Mouse (Mus musculus) heart, postnatal 10 days (tissue): ENCODE measurements around the gene Klrg1. TPM values are rescaled to one million over a fixed set of nuclear protein-coding genes. Genes with fewer than 3 reads are reported as not detected.

Experiments used
- total RNA-seq, 2 experiments: library from RNA; stranded (reverse); gene quantifications; 2 replicates each; pipeline ENCODE4 v1.2.3; 2021

Gene Klrg1
- total RNA-seq, 2 experiments from 2014 or later: not detected

Other genes with a start within 250 kb of the Klrg1 start
- 10 to 100 TPM; 51.8 to 52.1 TPM for gene M6pr, start 25.8 kb upstream of the Klrg1 start, total RNA-seq
- gene Phc1, start 57.7 kb upstream of the Klrg1 start, total RNA-seq: 10 to 100 TPM; 22.1 to 24.3 TPM
- gene Rimklb, start 215.9 kb upstream of the Klrg1 start, total RNA-seq: under 1 TPM in 1 of 2 experiments, not detected in 1; 0.45 TPM
- gene Mfap5, start 223.0 kb upstream of the Klrg1 start, total RNA-seq: 100 to 1,000 TPM in 1 of 2 experiments, 10 to 100 TPM in 1; 93.3 to 120 TPM